9 mouse cellular contexts compared by ENCODE assay signal in the genomic region with DNA sequence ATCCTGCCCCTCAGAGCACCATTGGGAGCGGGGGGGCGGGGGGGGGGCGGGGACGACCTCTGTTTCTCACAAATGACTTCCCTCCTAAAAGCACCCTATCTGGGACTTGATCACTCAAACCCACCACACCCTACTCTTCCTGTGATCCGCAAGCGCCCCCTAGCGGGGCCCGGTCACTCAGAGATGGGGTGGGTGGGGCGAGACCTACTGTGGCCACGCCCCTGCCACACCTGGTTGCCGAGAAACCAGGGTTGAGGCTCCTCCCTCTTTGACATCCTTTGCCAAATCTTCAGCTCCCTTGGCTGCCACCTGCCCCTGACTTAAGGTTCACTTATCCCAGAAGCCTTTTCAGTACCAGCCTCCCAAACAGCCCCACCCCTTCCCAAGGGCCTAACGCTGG. TPM values are rescaled to one million over a fixed set of nuclear protein-coding genes. Genes with fewer than 3 reads are reported as not detected.
DNase-seq lines count a peak whose midpoint lies in the region; ATAC-seq and TF ChIP-seq lines count a peak whose summit lies in the region.
"Had no signal": no experiment of that assay in that cellular context is flagged by ENCODE, and none has a peak within 500 bp of the region (broad histone marks: within the 10 kb centered on the region; RNA-seq: fewer than 3 reads in every experiment).

No protein-coding gene starts in this region.

- no peak for TF ChIP-seq POLR2A in small intestine, adult 2 months (IDR thresholded peaks at IDR 0.05; ENCODE audit: low read depth, low read length)

- no peak overlapping the region for H3ac ChIP-seq in C2C12 (ENCODE audit: control insufficient read depth, insufficient read length, low read depth)

- H3K27ac ChIP-seq in small intestine, adult 2 months (ENCODE audit: insufficient read depth, low read depth, low read length), result no peak overlapping the region

- no peaks in the 10 kb centered on the region for H3K79me2 ChIP-seq in C2C12 (ENCODE audit: control insufficient read depth, insufficient read depth)

- peak; percentile 7; the same call in 1 of the 2 replicates for ATAC-seq in common myeloid progenitor, adult 5-6 weeks (replicated peaks; ENCODE audit: low read depth, poor library complexity, severe bottlenecking)

- DNase-seq in MN1 (ENCODE audit: low spot score), result peak; percentile 46
- DNase-seq in heart, postnatal 10 days, result peak; percentile 43 to 71
- peak; percentile 71 to 73 for DNase-seq in layer of hippocampus, postnatal 10 days (ENCODE audit: low spot score in 2 of 2)
- DNase-seq in lung, postnatal 36 days, result peak; percentile 85
- DNase-seq in yolk sac, embryonic 10.5 days (ENCODE audit: low spot score), result no peak

- peaks cover 29% of the 10 kb centered on the region for H3K27me3 ChIP-seq in C2C12 (ENCODE audit: control insufficient read depth, insufficient read depth, insufficient read length)
- H3K27me3 ChIP-seq in small intestine, adult 2 months (ENCODE audit: control insufficient read depth, insufficient read depth, low read length), result no peaks in the 10 kb centered on the region

- no peaks in the 10 kb centered on the region for H3K79me3 ChIP-seq in C2C12 (ENCODE audit: low read depth)

- intact Hi-C loops in heart, postnatal 10 days (cut with DNase I), result loop anchor here (2.0 to 5.0 kb wide), 2 partner anchors 39 to 76 kb away; a partner anchor contains a TSS

- H3K36me3 ChIP-seq in C2C12 (ENCODE audit: control insufficient read depth, insufficient read depth), result no peaks in the 10 kb centered on the region
- H3K36me3 ChIP-seq in small intestine, adult 2 months (ENCODE audit: control insufficient read depth, insufficient read depth, low read length), result no peaks in the 10 kb centered on the region

- H3K4me1 ChIP-seq in small intestine, adult 2 months (ENCODE audit: control insufficient read depth, insufficient read depth, insufficient read length, low read length), result peaks cover 20% of the 10 kb centered on the region

- TF ChIP-seq CTCF in C2C12 (IDR thresholded peaks at IDR 0.05; ENCODE audit: control insufficient read depth, insufficient read depth, insufficient read length), result peak; percentile 27
- peak; percentile 59; the same call in 1 of the 2 replicates for TF ChIP-seq CTCF in small intestine, adult 2 months (IDR thresholded peaks at IDR 0.05; ENCODE audit: extremely low read depth, insufficient read length, insufficient replicate concordance, low read depth, low read length)

- H3K4me3 ChIP-seq in C2C12 (ENCODE audit: insufficient read depth, poor library complexity, severe bottlenecking), result no peak overlapping the region
- no peak overlapping the region for H3K4me3 ChIP-seq in small intestine, adult 2 months (ENCODE audit: low read depth, low read length)

- 2% methylated on average over 12 of the region's 12 CpGs for WGBS in small intestine, adult 2 months

TF ChIP-seq in C2C12, 6 proteins besides CTCF, POLR2A, EP300 and RAD21:
- no peak for TF ChIP-seq CEBPB (IDR thresholded peaks at IDR 0.05; ENCODE audit: low read depth)
- no peak for TF ChIP-seq MAX (IDR thresholded peaks at IDR 0.05)
- TF ChIP-seq MYOD1 (IDR thresholded peaks at IDR 0.05; ENCODE audit: control insufficient read depth, insufficient read length, low read depth), result no peak
- no peak for TF ChIP-seq MYOG (IDR thresholded peaks at IDR 0.05; ENCODE audit: control insufficient read depth, extremely low read depth, insufficient read length)
- no peak for TF ChIP-seq FOSL1 (IDR thresholded peaks at IDR 0.05; ENCODE audit: insufficient read depth, low read length, poor library complexity, severe bottlenecking)
- no peak for TF ChIP-seq USF1 (IDR thresholded peaks at IDR 0.05; ENCODE audit: low read depth)

RNA-seq across cellular contexts. Expression of a gene that starts 0.8 kb away (rescaled TPM):
- 0.67 TPM for polyA plus RNA-seq in C2C12 (2012; fragmentation: generic; extraction: Trizol)
- total RNA-seq in common myeloid progenitor, adult 5-6 weeks (2017), result not detected in 2 replicates
- 10 to 100 TPM; 19.0 to 21.0 TPM for total RNA-seq in heart, postnatal 10 days (2021)
- 1 to 10 TPM; 1.6 to 2.3 TPM for total RNA-seq in layer of hippocampus, postnatal 10 days (2021)
- polyA plus RNA-seq in small intestine, adult 2 months (2012; rRNA removed), result 34.9 and 36.8 TPM in 2 replicates
- total RNA-seq: hematopoietic stem cell, adult 5-6 weeks had no signal

RNA-seq across cellular contexts. Expression of a gene that starts 6.4 kb away (rescaled TPM):
- polyA plus RNA-seq in C2C12 (2012; fragmentation: generic; extraction: Trizol), result 40.1 TPM
- 16.8 and 17.5 TPM in 2 replicates for total RNA-seq in common myeloid progenitor, adult 5-6 weeks (2017)
- total RNA-seq in heart, postnatal 10 days (2021), result 10 to 100 TPM; 21.0 to 23.0 TPM
- 10 to 100 TPM; 66.7 to 72.0 TPM for total RNA-seq in layer of hippocampus, postnatal 10 days (2021)
- 32.1 and 55.6 TPM in 2 replicates for polyA plus RNA-seq in small intestine, adult 2 months (2012; rRNA removed)

RNA-seq across cellular contexts. Expression of a gene that starts 11.9 kb away (rescaled TPM):
- polyA plus RNA-seq in C2C12 (2012; fragmentation: generic; extraction: Trizol), result 0.47 TPM
- 0.15 TPM in 1 of 2 replicates, not detected in the other for total RNA-seq in common myeloid progenitor, adult 5-6 weeks (2017)
- under 1 TPM; 0.27 to 0.43 TPM for total RNA-seq in heart, postnatal 10 days (2021)
- under 1 TPM; 0.27 to 0.71 TPM for total RNA-seq in layer of hippocampus, postnatal 10 days (2021)
- polyA plus RNA-seq in small intestine, adult 2 months (2012; rRNA removed), result 2.0 and 3.7 TPM in 2 replicates
- total RNA-seq: hematopoietic stem cell, adult 5-6 weeks had no signal

RNA-seq across cellular contexts. Expression of a gene that starts 40.3 kb away (rescaled TPM):
- 4.5 TPM for polyA plus RNA-seq in C2C12 (2012; fragmentation: generic; extraction: Trizol)
- total RNA-seq in common myeloid progenitor, adult 5-6 weeks (2017), result 6.1 and 11.1 TPM in 2 replicates
- total RNA-seq in heart, postnatal 10 days (2021), result 1 to 10 TPM; 5.4 to 9.8 TPM
- 10 to 100 TPM in 1 of 2 experiments, 1 to 10 TPM in 1; 9.7 to 12.5 TPM for total RNA-seq in layer of hippocampus, postnatal 10 days (2021)
- polyA plus RNA-seq in small intestine, adult 2 months (2012; rRNA removed), result 13.2 and 18.0 TPM in 2 replicates

RNA-seq across cellular contexts. Expression of a gene that starts 40.6 kb away (rescaled TPM):
- 312 TPM for polyA plus RNA-seq in C2C12 (2012; fragmentation: generic; extraction: Trizol)
- total RNA-seq in common myeloid progenitor, adult 5-6 weeks (2017), result 63.1 and 84.2 TPM in 2 replicates
- 100 to 1,000 TPM; 794 to 859 TPM for total RNA-seq in heart, postnatal 10 days (2021)
- total RNA-seq in layer of hippocampus, postnatal 10 days (2021), result 100 to 1,000 TPM; 262 to 265 TPM
- 662 and 1,009 TPM in 2 replicates for polyA plus RNA-seq in small intestine, adult 2 months (2012; rRNA removed)

Comparison
In these comparisons a context has a peak if more than half of its experiments do, and no peak if none do; other contexts are left out.
1. RNA of a gene that starts 0.8 kb away (total RNA-seq): 19.0 to 21.0 TPM in heart, postnatal 10 days; 1.6 to 2.3 TPM in layer of hippocampus, postnatal 10 days and not detected in common myeloid progenitor, adult 5-6 weeks; every median in the first group is over 4 times any median in the second.